In genomic region chr10:3325447-3325846, GRCm38 (mm10) we compare ENCODE assay signal across 9 mouse cellular contexts. TPM values are rescaled to one million over a fixed set of nuclear protein-coding genes. Genes with fewer than 3 reads are reported as not detected.
DNase-seq lines count a peak whose midpoint lies in the region; ATAC-seq and TF ChIP-seq lines count a peak whose summit lies in the region.
"Had no signal": no experiment of that assay in that cellular context is flagged by ENCODE, and none has a peak within 500 bp of the region (broad histone marks: within the 10 kb centered on the region; RNA-seq: fewer than 3 reads in every experiment).

No protein-coding gene starts in this region.

- TF ChIP-seq EP300 in heart, postnatal 0 days (IDR thresholded peaks at IDR 0.05; ENCODE audit: low read depth), result no peak

- no peak overlapping the region for H3K27ac ChIP-seq in heart, postnatal 0 days (ENCODE audit: low read depth)

- WGBS in heart, postnatal 0 days, result 58% methylated on average over 1 of the region's 1 CpGs

- no peaks in the 10 kb centered on the region for H3K27me3 ChIP-seq in heart, postnatal 0 days (ENCODE audit: control insufficient read depth, insufficient read depth, low read length)

- no peak for ATAC-seq in heart, postnatal 0 days (ENCODE audit: insufficient read depth, low read depth)

- H3K36me3 ChIP-seq in heart, postnatal 0 days (replicated peaks; ENCODE audit: control insufficient read depth, insufficient read depth, low read length), result no peaks in the 10 kb centered on the region

- H3K4me1 ChIP-seq in heart, postnatal 0 days (ENCODE audit: control insufficient read depth, insufficient read depth), result no peaks in the 10 kb centered on the region

- no peaks in the 10 kb centered on the region for H3K9me3 ChIP-seq in heart, postnatal 0 days (replicated peaks; ENCODE audit: control insufficient read depth, low read length)

- H3K9ac ChIP-seq in heart, postnatal 0 days (replicated peaks; ENCODE audit: low read depth, low read length), result no peak overlapping the region

- TF ChIP-seq CTCF in heart, postnatal 0 days (IDR thresholded peaks at IDR 0.05; ENCODE audit: low read depth), result peak; percentile 63

- DNase-seq in heart, postnatal 0 days (ENCODE audit: low spot score), result no peak
- no peak for DNase-seq in heart, adult 9 months (ENCODE audit: low spot score in 2 of 2)
- DNase-seq in urinary bladder, postnatal 36 days (ENCODE audit: low spot score in 2 of 2), result peak; percentile 7 to 20
- no peak for DNase-seq in urinary bladder, adult 2 months (ENCODE audit: low spot score)
- DNase-seq in kidney, postnatal 14 days, result peak; percentile 36
- DNase-seq in B cell, adult 2 months, result no peak
- no peak for DNase-seq in right cerebral cortex, postnatal 36 days (ENCODE audit: low spot score in 2 of 2)
- DNase-seq in thymus, postnatal 14 days, result no peak

- H3K4me2 ChIP-seq in heart, postnatal 0 days (ENCODE audit: low read depth, low read length), result no peak overlapping the region

- H3K4me3 ChIP-seq in heart, postnatal 0 days (ENCODE audit: low read depth, low read length), result no peak overlapping the region

RNA-seq across cellular contexts. Expression of gene Ppp1r14c, which starts 40.4 kb away (rescaled TPM):
- 269 and 288 TPM in 2 replicates for total RNA-seq in heart, postnatal 0 days (2014; rRNA removed; ENCODE audit: low replicate concordance)
- 325 and 334 TPM in 2 replicates for polyA plus RNA-seq in heart, postnatal 0 days (2015; fragmentation: Nextera tagmentation; extraction: Ambion mirVana)
- polyA plus RNA-seq in urinary bladder, adult 2 months (2012; rRNA removed), result 2.3 and 2.4 TPM in 2 replicates
- total RNA-seq: hematopoietic stem cell, adult 5-6 weeks had no signal

RNA-seq across cellular contexts. Expression of gene H60c, which starts 57.9 kb away (rescaled TPM):
- total RNA-seq in heart, postnatal 0 days (2014; rRNA removed; ENCODE audit: low replicate concordance), result not detected in 2 replicates
- not detected in 2 replicates for polyA plus RNA-seq in heart, postnatal 0 days (2015; fragmentation: Nextera tagmentation; extraction: Ambion mirVana)
- 6.1 and 9.0 TPM in 2 replicates for polyA plus RNA-seq in urinary bladder, adult 2 months (2012; rRNA removed)
- total RNA-seq: hematopoietic stem cell, adult 5-6 weeks had no signal

Comparison
In these comparisons a context has a peak if more than half of its experiments do, and no peak if none do; other contexts are left out.
1. DNase-seq: peak in urinary bladder, postnatal 36 days (2 of 2) and kidney, postnatal 14 days (single experiment); none in heart, postnatal 0 days (single experiment), heart, adult 9 months (0 of 2), urinary bladder, adult 2 months (single experiment), B cell, adult 2 months (0 of 2), right cerebral cortex, postnatal 36 days (0 of 2) and thymus, postnatal 14 days (single experiment).
2. RNA of gene Ppp1r14c, which starts 40.4 kb away (polyA plus RNA-seq): 325 to 334 TPM in heart, postnatal 0 days; 2.3 to 2.4 TPM in urinary bladder, adult 2 months; every median in the first group is over 10 times any median in the second.